Mouse (Mus musculus) kidney, embryonic 16.5 days (tissue): Measurements from ENCODE around the gene Tmem221. TPM values are rescaled to one million over a fixed set of nuclear protein-coding genes. Genes with fewer than 3 reads are reported as not detected.

Experiments
- ATAC-seq: fragments of 200-750 bp; cut with Nextera tagmentation; 2 replicates; pipeline ENCODE4 v1.8.0; 2017; ENCODE audit warnings: moderate TSS enrichment; ENCODE audit not compliant: low FRiP score, low TSS enrichment
- H3K27ac ChIP-seq: fragments of 300-500 bp; sonication (generic); 2 replicates; pipeline ENCODE4 v1.5.1; 2014; ENCODE audit warnings: low read length
- H3K27me3 ChIP-seq: fragments of 300-500 bp; sonication (generic); 2 replicates; pipeline ENCODE4 v1.6.1; 2014; ENCODE audit warnings: low read length, control low read depth, mixed read lengths; ENCODE audit not compliant: insufficient read depth
- H3K36me3 ChIP-seq: fragments of 300-500 bp; sonication (generic); 2 replicates; pipeline ENCODE4 v1.6.1; 2014; ENCODE audit warnings: low read length, control low read depth, mixed read lengths; ENCODE audit not compliant: insufficient read depth
- H3K4me1 ChIP-seq: fragments of 300-500 bp; sonication (generic); 2 replicates; pipeline ENCODE4 v1.6.1; 2014; ENCODE audit warnings: low read length, control low read depth, mixed read lengths; ENCODE audit not compliant: insufficient read depth
- H3K4me2 ChIP-seq: fragments of 300-500 bp; sonication (generic); replicated peaks from 2 replicates; pipeline ENCODE4 v1.6.1; 2014; ENCODE audit warnings: low read depth, low read length
- H3K4me3 ChIP-seq: fragments of 300-500 bp; sonication (generic); 2 replicates; pipeline ENCODE4 v1.5.1; 2014; ENCODE audit warnings: mild to moderate bottlenecking, low read length
- H3K9ac ChIP-seq: fragments of 300-500 bp; sonication (generic); replicated peaks from 2 replicates; pipeline ENCODE4 v1.6.1; 2014; ENCODE audit warnings: low read length
- H3K9me3 ChIP-seq: fragments of 300-500 bp; sonication (generic); 2 replicates; pipeline ENCODE4 v1.6.1; 2016; ENCODE audit warnings: low read length, control low read depth
- WGBS: fragments of 180-500 bp; shearing (Covaris S2); extraction: QIAGEN DNeasy Blood & Tissue Kit; methylation state at CpG from one replicate; pipeline ENCODE4 v1.1.7; 2014; 5-methylcytosine and 5-hydroxymethylcytosine counted together
- polyA plus RNA-seq: library from polyadenylated mRNA; unstranded; fragments of >200 nt; fragmentation: Nextera tagmentation; extraction: Ambion mirVana; gene quantifications from 2 replicates; pipeline ENCODE4 v1.2.1, GENCODE M21; 2015

Tmem221 gene
- polyA plus RNA-seq, 1 experiment from 2014 or later, result 16.7 TPM

- Histone ChIP-seq H3K4me2 (peak overlapping the region; percentile 91), H3K9ac (peak overlapping the region; percentile 70), H3K27me3 (no peaks in the 10 kb centered on the region), H3K36me3 (no peaks in the 10 kb centered on the region), H3K27ac (peak overlapping the region; percentile 94), H3K4me1 (peaks cover 25% of the 10 kb centered on the region), H3K4me3 (peak overlapping the region; percentile 66), H3K9me3 (peaks cover 5% of the 10 kb centered on the region; the same call in 1 of the 2 replicates)
- 21% methylated on average over 6 of the region's 6 CpGs for WGBS
- no peak for ATAC-seq
Measured at GRCm38 (mm10) chr8:71568941-71569340, 10.3 kb upstream of the Tmem221 start.

GRCm38 (mm10) chr8:71568387-71568937, 9.8 kb upstream of the Tmem221 start, which contains the start of gene Slc27a1:
TSS of gene Slc27a1 (plus strand) at chr8:71568882.
- ATAC-seq, result peak; percentile 10
- peak within 1 kb of the TSS; percentile 66 for H3K4me3 ChIP-seq
- peak within 1 kb of the TSS; percentile 70 for H3K9ac ChIP-seq
- peaks cover 6% of the 10 kb centered on the region; the same call in 1 of the 2 replicates for H3K9me3 ChIP-seq
- 9% methylated on average over 13 of the region's 13 CpGs for WGBS
- H3K27me3 ChIP-seq, result no peaks in the 10 kb centered on the region
- H3K4me1 ChIP-seq, result peaks cover 25% of the 10 kb centered on the region
- peak within 1 kb of the TSS; percentile 91 for H3K4me2 ChIP-seq
- H3K27ac ChIP-seq, result peak within 1 kb of the TSS; percentile 94
- H3K36me3 ChIP-seq, result no peaks in the 10 kb centered on the region

GRCm38 (mm10) chr8:71567587-71567986, 8.9 kb upstream of the Tmem221 start:
- ATAC-seq, result no peak
- 74% methylated on average over 7 of the region's 7 CpGs for WGBS

GRCm38 (mm10) chr8:71566501-71566900, 7.8 kb upstream of the Tmem221 start, which contains the start of gene Nxnl1:
TSS of gene Nxnl1 (minus strand) at chr8:71566601.
- H3K9ac ChIP-seq, result no peak within 1 kb of the TSS
- H3K27ac ChIP-seq, result no peak within 1 kb of the TSS; the same call in 1 of the 2 replicates
- H3K4me1 ChIP-seq, result peaks cover 25% of the 10 kb centered on the region
- no peak for ATAC-seq
- H3K9me3 ChIP-seq, result peaks cover 6% of the 10 kb centered on the region; the same call in 1 of the 2 replicates
- no peaks in the 10 kb centered on the region for H3K36me3 ChIP-seq
- H3K4me2 ChIP-seq, result no peak within 1 kb of the TSS
- H3K27me3 ChIP-seq, result peaks cover 12% of the 10 kb centered on the region
- no peak within 1 kb of the TSS for H3K4me3 ChIP-seq
- 71% methylated on average over 3 of the region's 3 CpGs for WGBS

More at GRCm38 (mm10) chr8:71567587-71567986, 8.9 kb upstream of the Tmem221 start:
- H3K9me3 ChIP-seq, result peaks cover 6% of the 10 kb centered on the region; the same call in 1 of the 2 replicates
- H3K9ac ChIP-seq, result no peak overlapping the region
- H3K4me3 ChIP-seq, result no peak overlapping the region
- H3K4me1 ChIP-seq, result peaks cover 25% of the 10 kb centered on the region
- peaks cover 2% of the 10 kb centered on the region for H3K27me3 ChIP-seq
- H3K27ac ChIP-seq, result peak overlapping the region; percentile 94
- no peaks in the 10 kb centered on the region for H3K36me3 ChIP-seq
- no peak overlapping the region for H3K4me2 ChIP-seq

- peaks cover 18% of the 10 kb centered on the region for H3K4me1 ChIP-seq
- H3K27ac ChIP-seq, result no peak overlapping the region
- no peak overlapping the region for H3K9ac ChIP-seq
- ATAC-seq, result no peak
- H3K4me2 ChIP-seq, result no peak overlapping the region
- WGBS, result 83% methylated on average over 4 of the region's 4 CpGs
- H3K4me3 ChIP-seq, result no peak overlapping the region
- H3K27me3 ChIP-seq, result peaks cover 33% of the 10 kb centered on the region
- no peaks in the 10 kb centered on the region for H3K36me3 ChIP-seq
- peaks cover 6% of the 10 kb centered on the region; the same call in 1 of the 2 replicates for H3K9me3 ChIP-seq
Measured at GRCm38 (mm10) chr8:71563992-71564391, 5.3 kb upstream of the Tmem221 start.

GRCm38 (mm10) chr8:71562751-71563150, 4.1 kb upstream of the Tmem221 start:
- H3K9me3 ChIP-seq, result peaks cover 6% of the 10 kb centered on the region; the same call in 1 of the 2 replicates
- peaks cover 42% of the 10 kb centered on the region for H3K27me3 ChIP-seq
- peak overlapping the region; percentile 9 for H3K9ac ChIP-seq
- WGBS, result 1% methylated on average over 33 of the region's 33 CpGs
- peak overlapping the region; percentile 50 for H3K4me2 ChIP-seq
- H3K27ac ChIP-seq, result no peak overlapping the region
- H3K4me3 ChIP-seq, result peak overlapping the region; percentile 32
- H3K36me3 ChIP-seq, result no peaks in the 10 kb centered on the region
- peaks cover 14% of the 10 kb centered on the region for H3K4me1 ChIP-seq
- ATAC-seq, result 0 out of 2 replicates have a peak, but pooled peaks have one; percentile 34

GRCm38 (mm10) chr8:71561401-71561800, 2.7 kb upstream of the Tmem221 start:
- Histone ChIP-seq H3K9me3 (peaks cover 6% of the 10 kb centered on the region; the same call in 1 of the 2 replicates), H3K4me3 (no peak overlapping the region), H3K4me1 (peaks cover 11% of the 10 kb centered on the region), H3K4me2 (no peak overlapping the region), H3K27me3 (peaks cover 49% of the 10 kb centered on the region), H3K36me3 (no peaks in the 10 kb centered on the region), H3K9ac (no peak overlapping the region), H3K27ac (no peak overlapping the region)
- WGBS, result 2% methylated on average over 15 of the region's 15 CpGs
- ATAC-seq, result no peak

- H3K4me2 ChIP-seq, result no peak overlapping the region
- no peak for ATAC-seq
- peaks cover 49% of the 10 kb centered on the region for H3K27me3 ChIP-seq
- no peaks in the 10 kb centered on the region for H3K36me3 ChIP-seq
- no peak overlapping the region for H3K4me3 ChIP-seq
- no peak overlapping the region for H3K27ac ChIP-seq
- H3K9me3 ChIP-seq, result peaks cover 6% of the 10 kb centered on the region; the same call in 1 of the 2 replicates
- WGBS, result 85% methylated on average over 5 of the region's 5 CpGs
- peaks cover 11% of the 10 kb centered on the region for H3K4me1 ChIP-seq
- H3K9ac ChIP-seq, result no peak overlapping the region
Measured at GRCm38 (mm10) chr8:71560765-71561164, 2.1 kb upstream of the Tmem221 start.

GRCm38 (mm10) chr8:71560071-71560470, 1.4 kb upstream of the Tmem221 start:
- peaks cover 49% of the 10 kb centered on the region for H3K27me3 ChIP-seq
- H3K4me3 ChIP-seq, result no peak overlapping the region
- no peak overlapping the region for H3K4me2 ChIP-seq
- WGBS, result 77% methylated on average over 3 of the region's 3 CpGs
- no peak for ATAC-seq
- no peaks in the 10 kb centered on the region for H3K36me3 ChIP-seq
- no peak overlapping the region for H3K27ac ChIP-seq
- no peak overlapping the region for H3K9ac ChIP-seq
- H3K4me1 ChIP-seq, result peaks cover 11% of the 10 kb centered on the region
- H3K9me3 ChIP-seq, result peaks cover 6% of the 10 kb centered on the region; the same call in 1 of the 2 replicates
